In the genomic region with DNA sequence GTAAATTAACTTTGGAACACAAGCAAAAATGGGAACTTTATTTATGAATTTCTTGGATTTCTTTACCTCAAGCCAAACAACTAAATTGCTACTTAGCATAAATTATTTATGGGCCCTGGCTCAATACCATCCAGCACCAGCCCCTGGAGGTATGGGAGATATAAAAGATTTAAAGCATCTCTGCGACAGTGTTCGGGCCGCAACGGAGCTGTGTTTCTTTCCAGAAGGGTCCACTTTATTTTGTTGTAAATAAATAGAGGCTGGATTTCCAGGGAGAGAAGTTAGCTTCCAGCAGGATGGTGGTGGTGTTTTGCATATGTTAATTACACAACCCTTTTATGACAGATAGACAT, we compare ENCODE assay signal across 15 mouse cellular contexts.
"Had no signal": no experiment of that assay in that cellular context is flagged by ENCODE, and none has a peak within 500 bp of the region (broad histone marks: within the 10 kb centered on the region; RNA-seq: fewer than 3 reads in every experiment).

No protein-coding gene starts in this region.

- H3K27ac ChIP-seq: kidney, postnatal 0 days; layer of hippocampus, adult 2 months; liver, embryonic 13.5 days had no signal

- H3K4me2 ChIP-seq: liver, embryonic 13.5 days; midbrain, embryonic 15.5 days had no signal

- H3K4me1 ChIP-seq: liver, embryonic 13.5 days; midbrain, embryonic 15.5 days had no signal

- H3K4me3 ChIP-seq: layer of hippocampus, adult 2 months; liver, embryonic 13.5 days; midbrain, embryonic 15.5 days had no signal

- H3K9me3 ChIP-seq: liver, embryonic 13.5 days; midbrain, embryonic 15.5 days had no signal

- ATAC-seq: inflammation-experienced regulatory T-cells, adult 6 months; intestine, postnatal 0 days had no signal

- H3K27me3 ChIP-seq: liver, embryonic 13.5 days; midbrain, embryonic 15.5 days had no signal

- DNase-seq: kidney, adult 2 months; kidney, postnatal 25 days; layer of hippocampus, adult 9-11 months; liver, embryonic 13.5 days; lung, adult 2 months; lung, postnatal 14 days; lung, postnatal 4 days; right cerebral cortex, postnatal 25 days; thymus, adult 18-20 months; thymus, postnatal 36 days had no signal

- H3K9ac ChIP-seq: liver, embryonic 13.5 days; midbrain, embryonic 15.5 days had no signal

- H3K36me3 ChIP-seq: liver, embryonic 13.5 days; midbrain, embryonic 15.5 days had no signal
